Mouse (Mus musculus) frontal cortex, adult 2 months (tissue): ENCODE results near the gene Sema4b. TPM values are rescaled to one million over a fixed set of nuclear protein-coding genes. Genes with fewer than 3 reads are reported as not detected.

ENCODE experiments used
- DNase-seq, 2 experiments: peaks; one replicate each; pipeline ENCODE4 v3.0.0; 2022; ENCODE audit warnings: low spot score in 1 of 2; ENCODE audit errors: extremely low spot score in 1 of 2
- polyA plus RNA-seq: library from polyadenylated mRNA; depleted of rRNA; stranded (reverse); fragments of >200 nt; gene quantifications from 2 replicates; pipeline ENCODE4 v1.2.3, GENCODE M21; 2012

The Sema4b gene
- polyA plus RNA-seq, 1 experiment, result 15.9 TPM

DNA sequence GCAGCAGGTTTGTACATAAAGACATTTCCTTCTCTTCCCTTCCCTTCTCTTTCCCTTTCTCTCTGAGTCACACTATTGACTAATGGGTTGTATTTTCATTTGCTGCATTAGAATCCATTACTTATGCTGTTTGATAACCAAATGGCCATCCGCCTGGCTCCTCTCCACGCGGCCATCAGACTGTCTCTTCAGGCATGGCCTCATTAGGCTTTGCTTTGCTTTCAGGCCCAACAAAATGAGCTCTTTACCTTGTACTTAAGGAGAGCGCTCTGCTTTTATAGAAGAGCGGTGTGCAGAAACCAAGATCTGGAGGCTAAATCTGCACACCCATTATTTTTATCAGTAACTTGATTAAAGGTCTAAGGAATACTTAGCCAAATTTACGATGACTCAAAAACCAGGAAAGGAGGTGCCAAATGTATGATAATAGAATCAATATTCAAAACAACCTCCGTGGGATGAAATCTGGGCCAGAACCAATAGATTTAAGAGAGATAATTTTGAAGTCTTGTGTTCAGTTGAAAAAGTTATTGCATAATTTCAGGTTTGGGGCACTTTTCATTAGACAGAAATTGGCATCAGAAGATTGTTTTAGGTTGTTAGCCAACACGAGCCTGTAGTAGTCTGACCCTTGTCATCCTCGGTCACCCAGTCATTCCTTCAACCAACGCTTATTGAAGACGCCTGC lies 9.1 kb downstream of the Sema4b start:
- DNase-seq, result no peak

DNA sequence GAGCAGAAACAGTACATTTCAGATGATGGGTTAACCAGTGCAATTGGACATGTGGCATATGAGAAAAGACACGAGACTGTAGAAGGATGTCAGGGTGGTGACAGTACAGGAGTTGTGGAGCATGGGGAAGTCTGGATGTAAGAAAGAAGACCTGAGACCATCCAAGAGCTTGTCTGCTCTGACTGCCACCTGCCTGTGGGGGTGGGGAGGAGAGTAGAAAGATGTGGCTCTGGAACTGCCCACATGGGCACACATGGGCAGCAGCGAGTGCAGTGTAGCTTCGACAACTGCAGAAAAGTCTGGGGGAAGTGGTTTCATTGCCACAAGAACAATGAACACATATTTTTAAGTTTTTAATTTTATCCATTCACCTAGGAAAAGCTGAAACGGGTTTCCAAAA lies 10.7 kb downstream of the Sema4b start:
- DNase-seq, result no peak

DNA sequence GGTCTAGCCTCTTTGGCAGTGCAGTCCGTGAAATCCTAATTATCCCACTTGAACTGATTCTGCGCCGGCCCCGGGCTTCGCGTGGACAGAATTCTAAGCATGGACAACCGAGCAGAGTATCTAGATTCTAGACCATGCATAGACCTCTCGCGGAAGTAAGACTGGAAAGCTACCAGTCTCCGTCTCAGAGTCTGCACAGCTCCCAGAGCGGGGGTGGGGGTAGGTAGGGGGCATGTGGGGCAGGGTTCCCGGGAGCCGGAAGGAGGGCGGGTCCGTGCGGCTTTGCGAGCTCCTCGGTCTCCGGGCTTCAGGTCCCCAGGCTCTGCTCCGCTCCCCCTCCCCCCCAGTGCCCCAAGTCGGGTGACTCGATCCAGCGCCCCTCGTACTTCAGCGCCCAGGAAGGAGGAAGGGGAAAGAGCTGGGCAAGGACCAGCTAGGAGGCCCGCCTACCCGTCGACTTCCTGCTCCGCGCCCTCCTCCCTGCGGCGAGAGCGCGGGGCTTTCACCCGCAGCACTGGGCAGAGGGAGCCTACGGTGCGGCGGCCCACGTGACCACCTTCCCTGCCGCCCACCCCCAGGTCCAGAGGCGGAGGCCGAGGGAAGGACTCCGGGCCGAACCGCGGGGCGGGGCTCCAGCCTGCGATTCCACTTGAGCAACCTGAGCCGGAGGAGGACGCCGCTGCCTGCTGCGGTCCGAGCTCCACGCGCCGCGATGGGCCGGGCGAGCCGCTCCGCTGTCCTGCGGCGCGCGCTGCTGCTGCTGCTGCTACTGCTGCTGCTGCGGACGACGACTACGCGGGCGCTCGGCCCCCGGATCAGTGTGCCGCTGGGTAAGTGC lies 11.5 kb downstream of the Sema4b start:
- peak; percentile 59 to 75 for DNase-seq

DNA sequence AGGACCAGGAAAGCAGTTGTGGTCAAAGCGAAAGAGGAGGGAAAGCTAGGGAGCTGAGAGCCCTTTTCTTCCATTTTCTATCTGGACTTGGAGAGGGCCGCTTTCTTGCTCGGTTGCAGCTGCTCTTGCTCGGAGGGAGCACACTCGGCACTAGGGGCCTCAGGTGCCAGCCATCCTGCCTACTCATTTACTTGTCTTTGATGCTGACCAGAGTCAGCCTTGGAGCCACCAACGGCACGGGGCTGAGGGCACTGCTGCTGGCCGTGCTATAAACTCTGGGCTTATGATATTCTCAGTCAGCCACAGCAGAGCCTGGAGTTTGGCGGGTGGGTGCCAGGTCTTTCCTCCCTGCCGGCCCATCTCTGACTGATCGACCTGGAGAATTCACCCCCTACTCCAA lies 12.2 kb downstream of the Sema4b start:
- no peak for DNase-seq

DNA sequence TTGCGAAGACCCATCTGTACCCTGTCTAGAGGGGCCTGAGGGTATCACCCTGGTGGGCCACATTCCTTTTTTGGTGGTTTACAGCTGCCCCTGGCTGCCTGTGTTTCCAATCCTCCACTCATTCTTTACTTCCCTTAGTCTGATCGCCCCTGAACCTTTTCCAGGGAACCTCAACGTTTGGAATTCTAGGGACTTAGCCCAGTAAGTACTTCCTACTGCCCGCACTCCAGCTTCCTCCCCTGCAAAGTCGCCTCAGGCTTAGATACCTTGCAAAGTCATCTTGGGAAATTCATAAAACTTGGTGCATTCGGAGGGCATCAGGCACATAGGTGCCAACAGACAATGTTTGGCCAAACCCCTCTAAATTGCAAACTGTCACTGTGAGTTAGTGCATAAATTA lies 12.6 kb downstream of the Sema4b start:
- no peak for DNase-seq

DNA sequence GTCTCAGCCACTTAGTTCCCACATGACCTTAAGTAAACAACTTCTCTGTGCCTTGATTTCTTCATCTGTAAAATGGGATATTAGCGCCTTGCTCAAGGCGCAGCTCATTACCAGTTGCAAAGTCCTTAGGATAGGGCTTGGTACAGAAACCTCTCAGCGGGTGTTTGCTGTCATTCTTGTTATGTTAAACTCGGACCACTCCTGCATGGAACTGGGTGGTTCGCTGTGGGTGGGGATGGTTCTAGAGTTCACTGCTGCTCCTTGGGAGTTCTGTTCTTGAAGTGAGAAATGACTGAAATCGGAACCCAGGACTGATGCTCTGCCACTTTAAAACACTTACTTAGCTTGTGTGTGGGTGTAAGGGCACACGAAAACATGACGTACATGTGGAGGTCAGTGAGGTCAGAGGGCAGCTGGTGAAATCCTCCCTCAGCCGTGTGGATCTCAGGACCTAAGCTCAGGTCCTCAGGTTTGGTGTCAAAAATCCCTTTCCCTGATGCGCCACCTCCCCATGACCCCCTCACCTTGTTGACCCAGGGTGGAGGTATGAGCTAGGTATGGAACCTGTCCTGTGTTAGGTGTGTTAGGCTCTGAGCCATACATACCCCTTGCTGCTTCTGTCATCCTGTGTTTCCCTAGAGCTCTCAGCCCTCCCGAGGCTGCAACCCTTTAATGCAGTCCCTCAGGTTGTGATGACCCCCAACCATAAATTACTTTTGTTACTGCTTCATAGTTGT lies 13.4 kb downstream of the Sema4b start:
- DNase-seq, result no peak

DNA sequence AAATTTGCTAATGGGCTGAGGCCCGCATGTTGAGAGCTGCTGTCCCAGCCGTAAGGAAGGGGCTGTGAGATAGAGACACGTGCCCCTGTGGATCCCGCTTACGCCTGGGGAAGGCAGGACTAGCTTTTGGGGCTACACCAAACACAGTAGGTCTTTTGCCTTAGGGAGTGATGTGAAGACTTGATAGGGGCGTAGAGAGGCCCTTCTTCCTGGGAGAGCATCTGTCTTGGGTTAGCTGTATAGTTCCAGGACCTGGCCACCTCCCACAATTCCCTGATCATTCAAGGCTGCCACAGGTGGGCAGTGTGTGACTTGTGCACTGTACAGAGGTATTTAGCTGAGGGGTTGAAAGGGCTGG lies 13.9 kb downstream of the Sema4b start:
- DNase-seq, result no peak

DNA sequence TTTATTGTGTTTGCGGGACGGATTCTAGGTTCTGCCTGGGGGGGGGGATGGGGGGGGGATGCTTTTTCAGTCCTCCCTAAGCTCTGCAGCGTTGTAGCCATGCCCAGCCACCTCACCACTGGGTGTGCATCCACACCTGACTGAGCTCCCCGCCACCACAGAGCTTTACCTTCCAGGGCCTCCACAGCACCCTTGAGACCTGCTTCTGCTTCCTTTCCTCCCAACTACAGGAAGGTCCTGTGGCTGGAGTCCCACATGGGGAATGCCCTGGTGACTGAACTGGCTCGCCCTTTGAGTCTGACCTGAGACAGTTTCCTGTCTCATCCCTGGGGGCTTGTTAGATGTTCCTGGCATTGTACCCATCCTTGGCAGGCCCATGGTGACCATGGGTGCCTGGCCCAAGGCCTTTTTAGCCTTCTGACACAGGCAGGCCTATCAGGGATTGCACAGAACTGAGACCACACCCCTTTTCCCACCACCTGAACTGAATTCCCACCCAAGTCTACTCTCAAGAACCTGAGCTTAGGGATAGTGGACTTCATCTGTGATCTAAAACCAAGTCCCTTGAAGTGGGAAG lies 14.4 kb downstream of the Sema4b start:
- no peak for DNase-seq

DNA sequence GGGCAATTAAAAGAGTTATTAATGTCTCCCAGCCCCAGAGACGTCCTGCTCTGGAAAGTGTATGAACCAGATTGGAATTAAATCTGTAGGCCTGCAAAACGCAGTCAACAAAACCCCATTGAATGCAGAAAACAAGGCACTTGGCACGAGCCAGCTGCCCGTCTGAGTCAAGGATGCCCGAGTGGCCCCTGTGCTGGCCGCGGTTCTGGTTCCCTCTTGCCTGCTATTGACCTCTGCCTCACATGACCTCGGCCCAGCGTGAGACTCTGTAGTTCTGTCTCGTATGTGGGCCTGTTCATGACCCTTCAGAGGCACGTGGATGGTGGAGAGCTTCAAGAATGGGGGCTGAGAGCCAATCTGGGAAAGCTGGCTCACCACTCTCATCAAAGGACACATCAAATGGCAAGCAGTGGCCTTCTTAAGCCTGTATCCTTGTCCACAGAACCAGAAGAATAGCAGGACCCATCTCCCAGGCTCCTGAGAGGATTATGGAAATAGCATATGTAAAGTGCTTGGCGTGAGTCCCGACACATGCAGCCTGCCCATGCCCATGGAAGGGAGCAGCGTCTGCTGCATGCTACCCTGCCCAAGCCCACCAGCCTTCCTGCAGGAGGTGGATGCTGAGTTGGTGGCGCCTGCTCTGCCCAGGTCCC lies 15.4 kb downstream of the Sema4b start:
- DNase-seq, result no peak

DNA sequence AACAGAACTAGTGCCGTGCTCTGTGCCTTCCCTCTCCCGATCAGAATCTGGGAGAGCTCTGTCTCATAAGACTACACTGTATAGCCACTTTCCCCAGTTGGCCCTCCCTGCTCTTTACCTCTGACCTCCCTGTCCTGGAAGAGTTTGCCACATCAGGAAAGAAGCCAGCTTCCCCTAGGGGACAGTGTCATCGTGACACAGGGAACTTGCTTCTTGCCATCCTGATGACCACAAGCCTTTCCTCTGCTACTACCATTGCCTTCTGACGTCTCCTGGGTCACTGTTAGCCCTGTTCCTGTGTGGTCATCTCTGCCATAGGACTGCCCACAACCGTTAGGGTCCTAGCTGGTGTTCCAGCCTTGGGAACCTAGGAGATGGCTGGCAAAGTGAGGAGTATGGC lies 16.3 kb downstream of the Sema4b start:
- no peak for DNase-seq

DNA sequence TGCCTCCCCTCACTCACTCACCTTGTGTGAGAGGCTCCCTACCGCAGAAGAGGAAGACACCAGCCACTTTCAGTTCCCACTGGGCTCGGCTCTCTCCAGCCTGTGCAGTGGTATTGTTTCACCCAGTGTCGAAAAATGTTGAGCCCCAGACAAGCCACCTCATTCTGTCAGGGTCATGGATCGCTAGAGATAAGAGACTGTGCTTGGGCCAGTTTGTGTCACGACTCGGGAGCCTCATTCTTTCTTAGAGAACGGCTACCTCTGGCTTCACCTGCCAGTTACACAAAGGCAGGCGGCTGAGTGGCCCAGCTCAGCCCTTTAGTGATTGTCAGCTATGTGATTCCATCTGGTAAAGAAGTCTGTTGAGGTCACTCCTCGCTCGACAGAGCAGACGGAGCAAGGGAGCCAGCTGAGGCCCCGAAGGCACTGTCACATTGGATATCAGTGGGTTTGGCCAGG lies 17.0 kb downstream of the Sema4b start:
- no peak for DNase-seq

DNA sequence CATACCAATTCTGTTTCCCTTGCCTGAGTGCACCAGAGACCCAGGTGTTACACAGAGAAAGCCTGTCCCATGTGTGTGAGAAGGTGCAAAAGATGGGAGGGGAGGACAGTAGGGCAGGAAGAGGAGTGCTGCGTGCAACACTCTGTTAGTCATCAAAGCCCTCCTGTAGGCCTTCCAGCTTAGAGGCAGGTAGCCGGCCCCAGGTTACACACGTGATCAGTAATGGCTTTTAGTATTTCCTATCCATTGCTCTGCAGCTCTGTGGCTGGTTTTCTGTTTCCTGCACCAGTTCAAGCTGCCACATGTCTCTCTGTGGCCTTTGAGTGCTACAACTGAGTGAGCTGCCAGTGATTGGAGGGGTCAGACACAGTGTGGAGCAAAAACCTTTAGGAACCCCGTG lies 17.7 kb downstream of the Sema4b start:
- DNase-seq, result no peak

DNA sequence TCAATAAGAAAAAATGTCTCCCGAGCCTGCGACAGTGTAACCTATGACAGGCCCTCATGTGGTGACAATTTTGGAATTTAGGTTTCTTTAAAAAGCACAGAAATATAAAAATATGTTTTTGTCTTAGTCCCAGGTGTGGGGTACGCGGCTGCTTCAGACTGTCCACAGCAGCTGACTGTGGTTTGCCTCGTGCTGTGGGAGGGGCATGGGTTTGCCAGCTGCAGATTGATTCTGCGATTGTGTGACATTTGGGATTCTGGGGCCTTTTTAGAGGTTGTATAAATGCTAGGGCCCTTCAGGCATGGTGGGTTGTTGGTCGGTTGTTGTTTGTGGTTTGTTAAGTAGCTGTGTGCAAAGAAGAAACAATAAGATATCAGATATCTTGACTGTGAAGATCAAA lies 18.3 kb downstream of the Sema4b start:
- DNase-seq, result no peak

DNA sequence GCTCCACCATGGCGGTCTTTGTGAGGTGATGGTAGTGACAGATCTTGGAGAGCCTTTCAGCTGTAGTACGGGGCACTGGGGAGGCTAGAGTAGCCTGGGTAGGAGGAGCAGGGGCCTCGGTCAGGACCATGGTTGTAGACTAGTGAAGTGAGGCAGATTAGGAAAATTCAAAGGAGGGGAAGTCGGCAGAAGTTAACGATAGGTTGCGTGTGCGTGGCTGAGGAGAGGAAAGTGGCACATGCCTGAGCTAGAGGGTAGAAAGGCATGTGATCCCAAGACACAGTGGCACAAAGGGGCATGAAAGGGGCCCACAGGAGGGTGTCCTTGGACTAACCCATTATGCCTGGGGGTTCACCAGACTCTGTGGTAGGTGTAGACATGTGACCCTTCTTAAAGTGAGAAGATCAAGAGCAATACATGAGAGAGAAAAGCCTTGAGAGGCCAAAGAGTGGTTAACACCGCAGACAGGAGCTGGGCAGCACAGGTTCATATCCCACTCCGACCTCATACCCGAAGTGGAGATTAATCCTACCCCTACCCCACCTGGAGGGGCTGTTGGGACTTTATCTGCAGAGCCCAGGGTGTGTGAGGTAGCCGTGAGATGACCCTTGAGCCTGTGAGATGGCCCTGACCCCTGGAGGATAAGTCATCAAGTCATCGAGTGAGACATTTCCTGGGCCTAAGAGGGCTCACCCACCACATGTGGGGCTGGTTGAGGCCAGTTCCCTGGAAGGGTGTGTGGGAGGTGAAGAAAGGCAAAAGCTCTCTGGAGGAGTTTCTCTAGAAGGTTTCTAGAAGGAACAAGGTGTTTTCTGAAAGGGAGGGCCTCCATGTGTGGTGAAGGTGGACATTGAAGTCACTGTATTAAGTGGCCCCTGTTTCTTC lies 19.3 kb downstream of the Sema4b start:
- no peak for DNase-seq

DNA sequence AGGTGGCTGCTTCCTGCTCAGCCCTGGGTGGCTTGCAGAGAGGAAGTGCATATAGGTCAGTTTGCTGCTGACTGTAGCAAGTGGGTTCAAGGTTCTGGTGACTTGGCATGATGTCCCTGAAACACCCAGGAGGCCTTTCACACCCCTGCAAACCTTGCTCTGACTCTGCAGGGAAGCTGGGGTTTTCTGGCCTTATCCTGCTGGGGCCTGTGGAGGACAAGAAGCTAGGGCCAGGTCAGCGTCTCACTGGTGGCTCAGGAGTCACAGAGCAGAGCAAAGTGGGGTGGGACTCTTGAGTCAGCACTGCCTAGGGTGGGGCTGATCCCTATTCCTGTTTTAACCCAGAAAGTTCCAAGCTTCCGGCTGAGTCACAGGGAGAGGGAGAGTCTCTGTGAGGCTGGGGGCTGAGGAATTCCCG lies 20.7 kb downstream of the Sema4b start:
- no peak for DNase-seq

DNA sequence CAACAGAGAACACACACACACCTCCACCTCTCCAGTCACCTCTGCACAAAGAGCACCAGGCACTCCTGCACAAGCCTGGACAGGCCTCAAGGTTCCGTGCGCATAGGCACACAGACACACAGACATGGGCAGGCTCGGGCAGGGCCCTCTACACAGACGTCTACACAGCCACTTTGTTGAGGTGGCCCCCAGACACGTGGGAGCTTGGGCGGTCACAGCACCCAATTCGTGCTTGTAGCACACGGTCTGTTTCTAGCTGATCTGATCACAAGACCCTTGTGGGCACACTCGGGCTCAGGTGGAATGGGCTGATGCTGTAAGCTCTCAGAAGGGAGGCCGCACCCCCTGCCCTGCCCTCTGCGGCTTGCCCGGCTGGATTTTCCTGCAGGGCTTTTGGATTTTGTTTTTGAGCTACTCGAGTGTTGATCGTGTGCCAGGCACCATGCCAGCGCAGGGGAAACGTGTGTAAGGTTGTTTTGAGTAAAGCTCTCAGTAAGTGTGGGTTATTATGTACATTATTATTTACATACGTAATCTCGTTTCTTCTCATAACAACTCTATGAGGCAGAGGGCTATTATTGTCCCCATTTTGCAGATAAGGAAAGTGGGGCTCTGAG lies 21.5 kb downstream of the Sema4b start:
- DNase-seq, result no peak

DNA sequence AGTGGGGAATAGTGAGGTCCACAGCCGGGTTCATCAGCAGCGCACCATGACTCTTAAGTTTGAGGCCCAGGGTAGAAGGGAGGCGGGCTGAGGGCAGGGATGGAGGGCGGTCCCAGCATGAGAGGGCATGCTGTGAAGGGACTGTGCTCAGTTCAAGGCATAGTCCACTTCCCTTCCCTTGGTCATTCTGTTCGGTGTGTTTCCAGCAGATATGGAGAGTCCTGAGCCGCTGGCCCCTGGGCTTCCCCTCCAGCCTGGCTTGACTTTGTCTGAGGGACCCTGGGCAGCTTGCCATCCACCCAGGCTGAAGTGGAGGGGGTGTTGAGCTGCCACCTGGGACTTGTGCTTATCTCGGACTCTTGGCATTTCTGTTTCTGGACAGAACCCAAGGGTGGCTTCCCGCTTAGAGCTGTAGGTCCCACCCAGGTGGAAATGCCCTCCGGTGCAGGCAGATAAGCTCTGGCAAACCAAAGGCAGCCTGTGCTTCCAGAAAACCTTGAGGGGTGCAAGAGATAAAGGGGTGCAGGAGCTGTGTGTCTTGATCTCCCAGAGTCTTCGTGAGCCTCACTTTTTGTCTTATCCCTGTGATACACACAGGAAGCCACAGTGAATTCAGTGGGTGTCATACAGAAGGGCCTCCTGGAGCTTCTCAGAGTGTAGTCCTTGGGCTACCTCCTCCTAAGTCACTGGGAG lies 22.2 kb downstream of the Sema4b start:
- DNase-seq, result no peak

DNA sequence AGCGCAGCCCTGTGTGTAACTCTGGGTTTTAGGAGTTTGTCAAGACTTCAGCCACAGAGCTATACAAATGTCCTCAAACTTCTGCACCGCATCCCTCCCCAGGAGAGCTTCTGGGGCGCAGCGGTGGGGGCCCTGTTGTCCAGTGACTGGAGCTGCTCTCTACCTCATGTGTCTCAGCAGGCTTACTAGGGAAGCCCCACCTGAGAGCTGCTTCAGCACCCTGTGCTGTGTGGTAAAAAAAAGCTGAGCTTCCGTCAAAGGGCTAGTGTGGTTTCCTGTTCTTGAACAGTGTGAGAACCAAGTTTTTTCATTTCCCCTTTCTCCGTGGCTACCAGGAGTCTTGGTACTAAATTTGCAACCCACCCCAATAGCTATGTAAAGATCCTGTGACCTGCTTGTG lies 23.0 kb downstream of the Sema4b start:
- no peak for DNase-seq

DNA sequence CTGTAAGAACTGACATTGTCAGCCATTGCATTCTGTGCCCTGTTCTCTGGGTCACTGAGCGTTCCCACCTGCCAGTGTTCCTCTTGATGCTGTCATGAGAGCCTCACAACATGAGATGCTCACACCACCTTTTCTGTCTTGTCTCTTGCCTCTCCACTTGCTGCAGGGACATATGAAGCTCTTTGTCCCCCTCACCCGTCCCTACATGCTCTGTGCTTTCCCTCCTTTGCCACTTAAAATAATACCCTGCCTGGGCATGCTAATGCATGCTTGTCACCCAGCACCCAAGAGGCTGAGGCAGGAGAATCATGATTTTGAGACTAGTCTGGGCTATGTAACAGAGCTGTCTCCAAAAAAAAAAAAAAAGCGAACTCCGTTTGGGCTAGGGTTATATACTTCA lies 24.3 kb downstream of the Sema4b start:
- DNase-seq, result no peak
